28 mouse cellular contexts compared by ENCODE assay signal in genomic region chr4:95191654-95192406, GRCm38 (mm10).
DNase-seq lines count a peak whose midpoint lies in the region; ATAC-seq and TF ChIP-seq lines count a peak whose summit lies in the region.
"Had no signal": no experiment of that assay in that cellular context is flagged by ENCODE, and none has a peak within 500 bp of the region (broad histone marks: within the 10 kb centered on the region; RNA-seq: fewer than 3 reads in every experiment).

No protein-coding gene starts in this region.

- no peaks in the 10 kb centered on the region for H3K9me3 ChIP-seq in liver, embryonic 13.5 days (replicated peaks)
- H3K9me3 ChIP-seq in stomach, postnatal 0 days (ENCODE audit: control insufficient read depth, low read length) = no peaks in the 10 kb centered on the region
- H3K9me3 ChIP-seq in forebrain, embryonic 16.5 days (ENCODE audit: control insufficient read depth, low read length) = no peaks in the 10 kb centered on the region
- H3K9me3 ChIP-seq: forebrain, embryonic 10.5 days; forebrain, embryonic 13.5 days; heart, embryonic 13.5 days had no signal

- H3K9ac ChIP-seq in liver, embryonic 13.5 days = no peak overlapping the region
- H3K9ac ChIP-seq in stomach, postnatal 0 days (ENCODE audit: low read length) = no peak overlapping the region
- no peak overlapping the region for H3K9ac ChIP-seq in forebrain, embryonic 16.5 days (replicated peaks; ENCODE audit: low read depth, low read length)
- H3K9ac ChIP-seq: forebrain, embryonic 13.5 days; forebrain, postnatal 0 days; heart, embryonic 13.5 days; hindbrain, embryonic 14.5 days had no signal

- TF ChIP-seq CTCF in stomach, postnatal 0 days (IDR thresholded peaks at IDR 0.05; ENCODE audit: low read depth) = no peak

- DNase-seq in liver, embryonic 13.5 days = no peak
- no peak for DNase-seq in liver
- DNase-seq in brain, adult 2 months (ENCODE audit: low read depth, low spot score) = peak; percentile 14
- no peak for DNase-seq in stomach, postnatal 0 days (ENCODE audit: low spot score)
- DNase-seq in embryo, embryonic 9.5 days (ENCODE audit: extremely low spot score) = no peak
- no peak for DNase-seq in left cerebral cortex, postnatal 4 days
- DNase-seq: adrenal gland, adult 8-10 months; adrenal gland, postnatal 25 days; cerebellum, adult 11-12 months; cerebellum, adult 8-10 months; cerebellum, postnatal 10 days; cerebellum, postnatal 36 days; embryo, embryonic 11 days; forebrain, postnatal 0 days; gastrocnemius, adult 2 months; gastrocnemius, postnatal 14 days; heart, postnatal 14 days; heart, postnatal 4 days had no signal

- intact Hi-C loops in left cerebral cortex, postnatal 4 days (cut with DNase I) = no loop called here

- TF ChIP-seq EP300 in stomach, postnatal 0 days (optimal IDR thresholded peaks at IDR 0.05) = no peak

- no peaks in the 10 kb centered on the region for H3K36me3 ChIP-seq in liver, embryonic 13.5 days
- no peaks in the 10 kb centered on the region for H3K36me3 ChIP-seq in stomach, postnatal 0 days (ENCODE audit: control insufficient read depth, insufficient read depth, low read length)
- H3K36me3 ChIP-seq in forebrain, embryonic 16.5 days (ENCODE audit: control insufficient read depth, insufficient read depth) = no peaks in the 10 kb centered on the region
- H3K36me3 ChIP-seq: forebrain, embryonic 10.5 days; heart, embryonic 13.5 days had no signal

- ATAC-seq in liver, embryonic 13.5 days (ENCODE audit: low read depth) = no peak
- peak; percentile 46 for ATAC-seq in megakaryocyte, adult 5-6 weeks (ENCODE audit: poor library complexity, severe bottlenecking)
- no peak for ATAC-seq in stomach, postnatal 0 days (ENCODE audit: low FRiP score, low TSS enrichment)
- ATAC-seq in forebrain, embryonic 16.5 days = no peak
- ATAC-seq: activated CD4-positive, CD25-positive, alpha-beta regulatory T cell, adult 4 months; CD4-positive, CD25-positive, alpha-beta regulatory T cell, adult 4 months; forebrain, embryonic 13.5 days; forebrain, postnatal 0 days; hindbrain, postnatal 0 days; inflammation-experienced regulatory T-cells, adult 6 months had no signal

- 0 out of 2 replicates have a peak overlapping the region, but pooled peaks have one; percentile 65 for H3K27ac ChIP-seq in liver, embryonic 13.5 days
- H3K27ac ChIP-seq in stomach, postnatal 0 days (replicated peaks) = peak overlapping the region; percentile 69; the same call in 1 of the 2 replicates
- H3K27ac ChIP-seq in forebrain, embryonic 16.5 days (ENCODE audit: low read length) = no peak overlapping the region
- H3K27ac ChIP-seq: forebrain, embryonic 10.5 days; forebrain, embryonic 13.5 days; heart, embryonic 13.5 days; hindbrain, embryonic 14.5 days; hindbrain, postnatal 0 days had no signal

- WGBS in liver, embryonic 13.5 days (ENCODE audit: insufficient replicate concordance) = 68% methylated on average over 7 of the region's 7 CpGs
- 83% methylated on average over 7 of the region's 7 CpGs for WGBS in stomach, postnatal 0 days
- 91% methylated on average over 7 of the region's 7 CpGs for WGBS in forebrain, embryonic 16.5 days

- no peak overlapping the region for H3K4me2 ChIP-seq in liver, embryonic 13.5 days
- no peak overlapping the region for H3K4me2 ChIP-seq in stomach, postnatal 0 days (replicated peaks; ENCODE audit: low read depth)
- no peak overlapping the region for H3K4me2 ChIP-seq in forebrain, embryonic 16.5 days (ENCODE audit: low read length)
- H3K4me2 ChIP-seq: forebrain, embryonic 13.5 days; heart, embryonic 13.5 days; hindbrain, embryonic 14.5 days had no signal

- H3K4me3 ChIP-seq in liver, embryonic 13.5 days (replicated peaks) = no peak overlapping the region
- no peak overlapping the region for H3K4me3 ChIP-seq in stomach, postnatal 0 days (ENCODE audit: low read depth, low read length)
- no peak overlapping the region for H3K4me3 ChIP-seq in forebrain, embryonic 16.5 days (replicated peaks; ENCODE audit: low read length)
- H3K4me3 ChIP-seq: forebrain, embryonic 10.5 days; forebrain, embryonic 13.5 days; gastrocnemius, adult 2 months; heart, embryonic 13.5 days had no signal

- H3K4me1 ChIP-seq in liver, embryonic 13.5 days (replicated peaks) = peaks cover 58% of the 10 kb centered on the region
- H3K4me1 ChIP-seq in stomach, postnatal 0 days (replicated peaks; ENCODE audit: control insufficient read depth, insufficient read depth) = peaks cover 7% of the 10 kb centered on the region; the same call in 1 of the 2 replicates
- no peaks in the 10 kb centered on the region for H3K4me1 ChIP-seq in forebrain, embryonic 16.5 days (replicated peaks; ENCODE audit: control insufficient read depth, insufficient read depth, low read length)

- no peaks in the 10 kb centered on the region for H3K27me3 ChIP-seq in liver, embryonic 13.5 days
- H3K27me3 ChIP-seq in stomach, postnatal 0 days (ENCODE audit: control insufficient read depth, insufficient read depth, low read length) = no peaks in the 10 kb centered on the region
- no peaks in the 10 kb centered on the region for H3K27me3 ChIP-seq in forebrain, embryonic 16.5 days (replicated peaks; ENCODE audit: control insufficient read depth, insufficient read depth, low read length)
- H3K27me3 ChIP-seq: heart, embryonic 13.5 days had no signal
